Mouse (Mus musculus) liver, embryonic 14.5 days (tissue): ENCODE results near the gene Il12rb1.

Source experiments
- CTCF ChIP-seq: IDR thresholded peaks from 2 replicates; pipeline ENCODE4 v1.5.1; 2016; ENCODE audit warnings: antibody characterized with exemption, low read depth, control low read depth
- EP300 ChIP-seq: IDR thresholded peaks from 2 replicates; pipeline ENCODE4 v1.6.1; 2016; ENCODE audit warnings: antibody characterized with exemption, low read depth

- TF ChIP-seq CTCF: peak; percentile 74
- TF ChIP-seq EP300: no peak
Measured at GRCm38 (mm10) chr8:70846371-70847154, 38.3 kb downstream of the Il12rb1 start.
